Mouse (Mus musculus): Measurements from ENCODE around the gene Sprr2f. TPM values are rescaled to one million over a fixed set of nuclear protein-coding genes. Genes with fewer than 3 reads are reported as not detected.

Gene Sprr2f
- polyA plus RNA-seq (2014; fragmentation: Illumina TruSeq; extraction: RNeasy Lipid Tissue Mini Kit (QIAGEN cat#74804); ENCODE audit: low read depth, low replicate concordance): not detected

DNA sequence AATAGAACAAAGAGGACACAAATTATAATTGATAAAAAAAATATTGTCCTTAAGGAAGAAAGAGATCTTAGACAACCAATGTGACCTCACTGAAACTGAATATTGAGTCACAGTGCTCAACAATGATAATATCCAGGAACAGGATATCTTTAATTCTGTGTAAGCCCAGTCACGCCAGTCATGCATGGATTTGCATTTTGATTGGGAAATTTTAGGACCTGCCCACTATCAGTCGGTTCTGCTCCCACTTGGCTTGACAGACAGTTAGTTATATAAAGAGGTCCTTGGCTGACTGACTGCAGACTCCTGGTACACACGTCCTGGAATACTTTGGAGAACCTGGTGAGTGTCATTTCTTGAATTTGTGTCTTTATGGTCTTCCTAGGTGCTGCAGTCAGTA, at the start of gene Sprr2f:
TSS of gene Sprr2f (plus strand) at position 301 of the 400 bp plus-strand sequence.

DNA sequence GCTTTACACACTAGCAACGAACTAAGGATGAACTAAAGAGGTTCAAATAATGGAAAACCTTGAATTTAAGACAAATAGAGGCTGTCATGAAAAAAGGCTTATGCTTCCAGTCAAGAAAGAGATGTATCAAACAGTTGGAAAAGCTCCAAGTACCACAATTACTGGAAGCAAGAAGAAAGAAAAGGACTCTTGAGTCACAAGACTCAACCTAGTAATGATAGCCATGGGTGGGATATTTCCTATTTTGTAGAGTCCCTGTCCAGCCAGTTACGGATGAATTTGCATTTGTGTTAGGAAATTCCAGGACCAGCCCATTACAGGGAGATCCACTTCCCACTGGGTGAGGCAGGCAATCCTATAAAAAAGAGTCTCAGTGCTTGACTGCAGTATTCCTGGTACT, 48.7 kb upstream of the Sprr2f start, which contains the start of gene Sprr2b:
TSS of gene Sprr2b (plus strand) at position 301 of the 400 bp plus-strand sequence.

DNA sequence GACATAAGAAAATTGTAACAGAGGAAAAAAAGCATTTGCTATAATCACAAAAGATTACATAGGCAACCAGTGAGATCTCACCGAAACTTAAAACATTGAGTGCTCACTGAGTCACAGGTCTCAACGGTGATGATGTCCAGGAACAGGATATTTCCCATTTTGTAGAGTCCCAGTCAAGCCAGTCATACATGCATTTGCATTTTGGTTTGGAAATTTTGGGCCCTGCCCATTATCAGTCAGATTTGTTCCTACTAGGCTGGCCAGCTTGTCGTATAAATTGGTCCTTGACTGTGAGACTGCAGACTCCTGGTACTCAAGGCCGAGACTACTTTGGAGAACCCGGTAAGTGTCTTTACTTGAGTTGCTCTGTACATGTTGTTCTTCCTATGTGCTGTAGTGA, 26.1 kb upstream of the Sprr2f start, which contains the start of gene Sprr2d:
TSS of gene Sprr2d (plus strand) at position 301 of the 400 bp plus-strand sequence.

DNA sequence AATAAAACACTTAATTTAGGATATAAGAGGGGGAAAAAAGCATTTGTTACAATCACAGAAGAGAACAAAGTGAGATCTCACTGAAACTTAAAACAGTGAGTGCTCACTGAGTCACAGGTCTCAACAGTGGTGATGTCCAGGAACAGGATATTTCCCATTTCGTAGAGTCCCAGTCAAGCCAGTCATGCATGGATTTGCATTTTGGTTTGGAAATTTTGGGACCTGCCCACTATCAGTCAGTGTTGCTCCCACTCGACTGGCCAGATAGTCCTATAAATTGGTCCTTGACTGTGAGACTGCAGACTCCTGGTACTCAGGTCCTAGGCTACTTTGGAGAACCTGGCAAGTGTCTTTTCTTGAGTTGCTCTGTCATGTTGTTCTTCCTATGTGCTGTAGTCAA, 13.1 kb upstream of the Sprr2f start, which contains the start of gene Sprr2e:
TSS of gene Sprr2e (plus strand) at position 301 of the 400 bp plus-strand sequence.

DNA sequence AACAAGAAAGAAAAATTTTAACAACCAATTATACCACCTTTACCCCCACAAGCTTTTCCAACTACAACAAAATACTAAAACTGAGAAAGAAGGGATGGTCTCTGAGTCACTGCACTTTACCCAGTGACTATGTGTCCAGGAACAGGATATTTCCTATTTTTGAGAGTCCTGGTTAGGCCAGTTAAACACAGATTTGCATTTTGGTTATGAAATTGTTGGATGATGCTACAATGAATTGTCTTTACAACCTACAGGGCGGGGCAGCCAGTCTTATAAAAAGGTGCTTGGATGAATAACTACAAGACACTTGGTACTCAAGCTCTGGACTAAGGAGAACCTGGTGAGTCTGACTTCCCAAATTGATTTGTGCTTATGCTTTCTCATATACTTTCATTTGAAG, 20.4 kb downstream of the Sprr2f start, which contains the start of gene Sprr2h:
TSS of gene Sprr2h (plus strand) at position 301 of the 400 bp plus-strand sequence.

DNA sequence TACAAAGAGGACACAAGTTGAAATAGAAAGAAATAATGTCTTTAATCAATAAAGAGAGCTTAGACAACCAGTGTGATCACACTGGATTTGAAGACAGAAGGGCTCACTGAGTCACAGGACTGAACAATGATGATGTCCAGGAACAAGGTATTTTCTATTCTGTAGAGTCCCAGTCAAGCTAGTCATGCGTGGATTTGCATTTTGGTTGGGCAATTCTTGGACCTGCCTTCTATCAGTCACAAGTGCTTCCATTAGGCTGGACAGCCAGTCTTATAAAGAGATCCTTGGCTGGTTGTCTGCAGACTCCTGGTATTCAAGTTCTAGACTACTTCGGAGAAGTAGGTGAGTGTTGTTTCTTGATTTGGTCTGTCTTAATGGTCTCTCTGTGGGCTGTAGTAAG, 42.7 kb downstream of the Sprr2f start, which contains the start of gene Sprr2i:
TSS of gene Sprr2i (plus strand) at position 301 of the 400 bp plus-strand sequence.

Other genes starting within 250 kb of the Sprr2f start
- not detected for gene Prr9, start 241.2 kb upstream of the Sprr2f start, polyA plus RNA-seq (2014; fragmentation: Illumina TruSeq; extraction: RNeasy Lipid Tissue Mini Kit (QIAGEN cat#74804); ENCODE audit: low read depth, low replicate concordance)
- gene Lelp1, start 222.4 kb upstream of the Sprr2f start, polyA plus RNA-seq (2014; fragmentation: Illumina TruSeq; extraction: RNeasy Lipid Tissue Mini Kit (QIAGEN cat#74804); ENCODE audit: low read depth, low replicate concordance): not detected
- not detected for gene Sprr2a1, start 149.4 kb upstream of the Sprr2f start, polyA plus RNA-seq (2014; fragmentation: Illumina TruSeq; extraction: RNeasy Lipid Tissue Mini Kit (QIAGEN cat#74804); ENCODE audit: low read depth, low replicate concordance)
- 0.41 TPM for gene Sprr2a2, start 149.3 kb upstream of the Sprr2f start, polyA plus RNA-seq (2014; fragmentation: Illumina TruSeq; extraction: RNeasy Lipid Tissue Mini Kit (QIAGEN cat#74804); ENCODE audit: low read depth, low replicate concordance)
- gene Sprr2a3, start 79.8 kb upstream of the Sprr2f start, polyA plus RNA-seq (2014; fragmentation: Illumina TruSeq; extraction: RNeasy Lipid Tissue Mini Kit (QIAGEN cat#74804); ENCODE audit: low read depth, low replicate concordance): not detected
- not detected for gene Sprr2b, start 48.6 kb upstream of the Sprr2f start, polyA plus RNA-seq (2014; fragmentation: Illumina TruSeq; extraction: RNeasy Lipid Tissue Mini Kit (QIAGEN cat#74804); ENCODE audit: low read depth, low replicate concordance)
- not detected for gene Sprr2d, start 26.0 kb upstream of the Sprr2f start, polyA plus RNA-seq (2014; fragmentation: Illumina TruSeq; extraction: RNeasy Lipid Tissue Mini Kit (QIAGEN cat#74804); ENCODE audit: low read depth, low replicate concordance)
- gene Sprr2e, start 13.0 kb upstream of the Sprr2f start, polyA plus RNA-seq (2014; fragmentation: Illumina TruSeq; extraction: RNeasy Lipid Tissue Mini Kit (QIAGEN cat#74804); ENCODE audit: low read depth, low replicate concordance): not detected
- not detected for gene Sprr2h, start 20.5 kb downstream of the Sprr2f start, polyA plus RNA-seq (2014; fragmentation: Illumina TruSeq; extraction: RNeasy Lipid Tissue Mini Kit (QIAGEN cat#74804); ENCODE audit: low read depth, low replicate concordance)
- not detected for gene Sprr2i, start 42.8 kb downstream of the Sprr2f start, polyA plus RNA-seq (2014; fragmentation: Illumina TruSeq; extraction: RNeasy Lipid Tissue Mini Kit (QIAGEN cat#74804); ENCODE audit: low read depth, low replicate concordance)
- not detected for gene Sprr2j-ps, start 52.9 kb downstream of the Sprr2f start, polyA plus RNA-seq (2014; fragmentation: Illumina TruSeq; extraction: RNeasy Lipid Tissue Mini Kit (QIAGEN cat#74804); ENCODE audit: low read depth, low replicate concordance)
- 10.1 TPM for gene Gm9774, start 64.2 kb downstream of the Sprr2f start, polyA plus RNA-seq (2014; fragmentation: Illumina TruSeq; extraction: RNeasy Lipid Tissue Mini Kit (QIAGEN cat#74804); ENCODE audit: low read depth, low replicate concordance)
- not detected for gene Sprr2k, start 67.4 kb downstream of the Sprr2f start, polyA plus RNA-seq (2014; fragmentation: Illumina TruSeq; extraction: RNeasy Lipid Tissue Mini Kit (QIAGEN cat#74804); ENCODE audit: low read depth, low replicate concordance)
- not detected for gene Sprr1b, start 73.6 kb downstream of the Sprr2f start, polyA plus RNA-seq (2014; fragmentation: Illumina TruSeq; extraction: RNeasy Lipid Tissue Mini Kit (QIAGEN cat#74804); ENCODE audit: low read depth, low replicate concordance)
- gene Sprr3, start 93.5 kb downstream of the Sprr2f start, polyA plus RNA-seq (2014; fragmentation: Illumina TruSeq; extraction: RNeasy Lipid Tissue Mini Kit (QIAGEN cat#74804); ENCODE audit: low read depth, low replicate concordance): not detected
- gene Sprr1a, start 120.7 kb downstream of the Sprr2f start, polyA plus RNA-seq (2014; fragmentation: Illumina TruSeq; extraction: RNeasy Lipid Tissue Mini Kit (QIAGEN cat#74804); ENCODE audit: low read depth, low replicate concordance): not detected
- not detected for gene Sprr4, start 135.3 kb downstream of the Sprr2f start, polyA plus RNA-seq (2014; fragmentation: Illumina TruSeq; extraction: RNeasy Lipid Tissue Mini Kit (QIAGEN cat#74804); ENCODE audit: low read depth, low replicate concordance)
- gene 2310046K23Rik, start 169.3 kb downstream of the Sprr2f start, polyA plus RNA-seq (2014; fragmentation: Illumina TruSeq; extraction: RNeasy Lipid Tissue Mini Kit (QIAGEN cat#74804); ENCODE audit: low read depth, low replicate concordance): not detected
- not detected for gene Ivl, start 208.5 kb downstream of the Sprr2f start, polyA plus RNA-seq (2014; fragmentation: Illumina TruSeq; extraction: RNeasy Lipid Tissue Mini Kit (QIAGEN cat#74804); ENCODE audit: low read depth, low replicate concordance)
- gene Smcp, start 223.8 kb downstream of the Sprr2f start, polyA plus RNA-seq (2014; fragmentation: Illumina TruSeq; extraction: RNeasy Lipid Tissue Mini Kit (QIAGEN cat#74804); ENCODE audit: low read depth, low replicate concordance): not detected
- not detected for gene 2210017I01Rik, start 242.3 kb downstream of the Sprr2f start, polyA plus RNA-seq (2014; fragmentation: Illumina TruSeq; extraction: RNeasy Lipid Tissue Mini Kit (QIAGEN cat#74804); ENCODE audit: low read depth, low replicate concordance)

Measured in adrenal gland, adult 10 weeks (tissue).